Mouse (Mus musculus) hindbrain, embryonic 10.5 days (tissue): ENCODE results near the gene Mndal. TPM values are rescaled to one million over a fixed set of nuclear protein-coding genes. Genes with fewer than 3 reads are reported as not detected.
"Not testable (repeated sequence)": the region's sequence is repeated elsewhere in the genome, so short reads cannot be mapped to it uniquely, and the experiment has no call there.

Experiments used
- DNase-seq: peaks from one replicate; pipeline ENCODE4 v3.0.0-alpha.2; 2017; ENCODE audit warnings: low spot score
- H3K27ac ChIP-seq: fragments of 300-500 bp; sonication (generic); 2 replicates; pipeline ENCODE4 v1.5.1; 2016; ENCODE audit warnings: mild to moderate bottlenecking, moderate library complexity
- H3K27me3 ChIP-seq: fragments of 300-500 bp; sonication (generic); 2 replicates; pipeline ENCODE4 v1.6.1; 2016; ENCODE audit warnings: mild to moderate bottlenecking; ENCODE audit not compliant: poor library complexity, insufficient read depth, severe bottlenecking
- H3K36me3 ChIP-seq: fragments of 300-500 bp; sonication (generic); 2 replicates; pipeline ENCODE4 v1.6.1; 2016; ENCODE audit warnings: mild to moderate bottlenecking, moderate library complexity
- H3K4me1 ChIP-seq: fragments of 300-500 bp; sonication (generic); replicated peaks from 2 replicates; pipeline ENCODE4 v1.6.1; 2016; ENCODE audit warnings: mild to moderate bottlenecking
- H3K4me3 ChIP-seq: fragments of 300-500 bp; sonication (generic); 2 replicates; pipeline ENCODE4 v1.5.1; 2016; ENCODE audit warnings: mild to moderate bottlenecking, moderate library complexity
- H3K9me3 ChIP-seq: fragments of 300-500 bp; sonication (generic); 2 replicates; pipeline ENCODE4 v1.6.1; 2016; ENCODE audit warnings: mild to moderate bottlenecking, moderate library complexity
- WGBS: fragments of 180-500 bp; shearing (Covaris S2); methylation state at CpG from one replicate; pipeline ENCODE4 v1.1.7; 2016; 5-methylcytosine and 5-hydroxymethylcytosine counted together
- polyA plus RNA-seq: library from polyadenylated mRNA; unstranded; fragments of >200 nt; fragmentation: Nextera tagmentation; extraction: Ambion mirVana; gene quantifications from 2 replicates; pipeline ENCODE4 v1.2.1, GENCODE M21; 2016

Gene Mndal
- polyA plus RNA-seq, 1 experiment from 2014 or later = 0.26 TPM

GRCm38 (mm10) chr1:173919279-173919678, 23.0 kb downstream of the Mndal start:
- 55% methylated on average over 3 of the region's 3 CpGs for WGBS
- DNase-seq = not testable (repeated sequence)

GRCm38 (mm10) chr1:173914559-173914958, 27.7 kb downstream of the Mndal start:
- DNase-seq = no peak
- H3K36me3 ChIP-seq = no peaks in the 10 kb centered on the region
- H3K27ac ChIP-seq = no peak overlapping the region
- H3K4me3 ChIP-seq = no peak overlapping the region
- no peaks in the 10 kb centered on the region for H3K9me3 ChIP-seq
- no peaks in the 10 kb centered on the region for H3K4me1 ChIP-seq
- WGBS = 82% methylated on average over 2 of the region's 2 CpGs
- H3K27me3 ChIP-seq = no peaks in the 10 kb centered on the region

More at GRCm38 (mm10) chr1:173919279-173919678, 23.0 kb downstream of the Mndal start:
- H3K36me3 ChIP-seq, H3K27me3 ChIP-seq, H3K27ac ChIP-seq, H3K9me3 ChIP-seq, H3K4me3 ChIP-seq, H3K4me1 ChIP-seq: not testable (repeated sequence)

- not testable (repeated sequence) for H3K4me3 ChIP-seq, H3K4me1 ChIP-seq, DNase-seq, H3K27me3 ChIP-seq, H3K27ac ChIP-seq, H3K9me3 ChIP-seq, H3K36me3 ChIP-seq
Observed at GRCm38 (mm10) chr1:173913256-173913791, 29.0 kb downstream of the Mndal start.

GRCm38 (mm10) chr1:173912548-173913255, 29.6 kb downstream of the Mndal start, which contains the start of gene Ifi211:
Gene Ifi211, minus strand, starts transcription at chr1:173913046.
- not testable (repeated sequence) for H3K4me1 ChIP-seq, H3K36me3 ChIP-seq, H3K27ac ChIP-seq, DNase-seq, H3K4me3 ChIP-seq, H3K9me3 ChIP-seq, H3K27me3 ChIP-seq
- 89% methylated on average over 6 of the region's 6 CpGs for WGBS

- no peaks in the 10 kb centered on the region for H3K27me3 ChIP-seq
- DNase-seq = no peak
- no peak overlapping the region for H3K27ac ChIP-seq
- no peaks in the 10 kb centered on the region for H3K9me3 ChIP-seq
- H3K36me3 ChIP-seq = no peaks in the 10 kb centered on the region
- 85% methylated on average over 2 of the region's 2 CpGs for WGBS
- no peak overlapping the region for H3K4me3 ChIP-seq
- no peaks in the 10 kb centered on the region for H3K4me1 ChIP-seq
Observed at GRCm38 (mm10) chr1:173911808-173912464, 30.4 kb downstream of the Mndal start.

- H3K36me3 ChIP-seq, H3K9me3 ChIP-seq, H3K4me1 ChIP-seq, DNase-seq, H3K27ac ChIP-seq, H3K27me3 ChIP-seq, H3K4me3 ChIP-seq: not testable (repeated sequence)
Observed at GRCm38 (mm10) chr1:173908390-173908789, 33.9 kb downstream of the Mndal start.

- not testable (repeated sequence) for H3K27me3 ChIP-seq, H3K36me3 ChIP-seq, H3K4me3 ChIP-seq, DNase-seq, H3K9me3 ChIP-seq, H3K27ac ChIP-seq, H3K4me1 ChIP-seq
- 85% methylated on average over 4 of the region's 4 CpGs for WGBS
Observed at GRCm38 (mm10) chr1:173905885-173906284, 36.4 kb downstream of the Mndal start.

GRCm38 (mm10) chr1:173889741-173890140, 52.5 kb downstream of the Mndal start:
- H3K36me3 ChIP-seq, H3K27ac ChIP-seq, H3K4me1 ChIP-seq, H3K9me3 ChIP-seq, DNase-seq, H3K4me3 ChIP-seq, H3K27me3 ChIP-seq: not testable (repeated sequence)

GRCm38 (mm10) chr1:173887026-173887787, 55.1 kb downstream of the Mndal start:
- DNase-seq, H3K27ac ChIP-seq, H3K4me1 ChIP-seq, H3K36me3 ChIP-seq, H3K4me3 ChIP-seq, H3K27me3 ChIP-seq, H3K9me3 ChIP-seq: not testable (repeated sequence)
- 100% methylated on average over 1 of the region's 2 CpGs for WGBS

- 65% methylated on average over 3 of the region's 3 CpGs for WGBS
- H3K4me1 ChIP-seq, H3K27ac ChIP-seq, H3K4me3 ChIP-seq, H3K27me3 ChIP-seq, DNase-seq, H3K9me3 ChIP-seq, H3K36me3 ChIP-seq: not testable (repeated sequence)
Observed at GRCm38 (mm10) chr1:173880004-173880666, 62.2 kb downstream of the Mndal start.

GRCm38 (mm10) chr1:173879225-173879987, 62.9 kb downstream of the Mndal start:
- DNase-seq, H3K9me3 ChIP-seq, H3K27me3 ChIP-seq, H3K36me3 ChIP-seq, H3K4me3 ChIP-seq, H3K27ac ChIP-seq, H3K4me1 ChIP-seq: not testable (repeated sequence)
- 83% methylated on average over 5 of the region's 5 CpGs for WGBS

GRCm38 (mm10) chr1:173878264-173878663, 64.0 kb downstream of the Mndal start:
- not testable (repeated sequence) for DNase-seq, H3K4me1 ChIP-seq, H3K9me3 ChIP-seq, H3K4me3 ChIP-seq, H3K27ac ChIP-seq, H3K27me3 ChIP-seq, H3K36me3 ChIP-seq
- 87% methylated on average over 6 of the region's 6 CpGs for WGBS
